Mouse (Mus musculus) embryonic facial prominence, embryonic 14.5 days (tissue): ENCODE data around the gene Capn2. TPM values are rescaled to one million over a fixed set of nuclear protein-coding genes. Genes with fewer than 3 reads are reported as not detected.
A peak's percentile ranks its signal among the peaks of the same experiment; 100 is the strongest.

ENCODE experiments used
- ATAC-seq: fragments of 200-750 bp; cut with Nextera tagmentation; 2 replicates; pipeline ENCODE4 v1.8.0; 2017; ENCODE audit warnings: low read depth, moderate number of reproducible peaks, moderate TSS enrichment
- DNase-seq: peaks from one replicate; pipeline ENCODE4 v3.0.0-alpha.2; 2015; ENCODE audit warnings: low spot score
- H3K27ac ChIP-seq: fragments of 300-500 bp; sonication (generic); replicated peaks from 2 replicates; pipeline ENCODE4 v1.5.1; 2014; ENCODE audit warnings: low read depth, mild to moderate bottlenecking, low read length, moderate library complexity
- H3K27me3 ChIP-seq: fragments of 300-500 bp; sonication (generic); replicated peaks from 2 replicates; pipeline ENCODE4 v1.6.1; 2014; ENCODE audit warnings: low read length; ENCODE audit not compliant: control insufficient read depth, insufficient read depth
- H3K36me3 ChIP-seq: fragments of 300-500 bp; sonication (generic); 2 replicates; pipeline ENCODE4 v1.6.1; 2014; ENCODE audit warnings: low read length, mixed read lengths; ENCODE audit not compliant: control insufficient read depth, insufficient read depth
- H3K4me1 ChIP-seq: fragments of 300-500 bp; sonication (generic); 2 replicates; pipeline ENCODE4 v1.6.1; 2014; ENCODE audit warnings: antibody characterized with exemption, low read length; ENCODE audit not compliant: control insufficient read depth, insufficient read depth
- H3K4me2 ChIP-seq: fragments of 300-500 bp; sonication (generic); 2 replicates; pipeline ENCODE4 v1.6.1; 2014; ENCODE audit warnings: low read depth, mild to moderate bottlenecking, low read length, moderate library complexity, mixed read lengths
- H3K4me3 ChIP-seq: fragments of 300-500 bp; sonication (generic); 2 replicates; pipeline ENCODE4 v1.5.1; 2014; ENCODE audit warnings: low read depth, mild to moderate bottlenecking, low read length
- H3K9ac ChIP-seq: fragments of 300-500 bp; sonication (generic); 2 replicates; pipeline ENCODE4 v1.6.1; 2014; ENCODE audit warnings: low read depth, mild to moderate bottlenecking, low read length, moderate library complexity, mixed read lengths
- H3K9me3 ChIP-seq: fragments of 300-500 bp; sonication (generic); 2 replicates; pipeline ENCODE4 v1.6.1; 2016; ENCODE audit warnings: low read length; ENCODE audit not compliant: control insufficient read depth
- WGBS: fragments of 180-500 bp; shearing (Covaris S2); extraction: QIAGEN DNeasy Blood & Tissue Kit; methylation state at CpG from one replicate; pipeline ENCODE4 v1.1.7; 2014; 5-methylcytosine and 5-hydroxymethylcytosine counted together
- polyA plus RNA-seq: library from polyadenylated mRNA; unstranded; fragments of >200 nt; fragmentation: Nextera tagmentation; extraction: Ambion mirVana; gene quantifications from 2 replicates; pipeline ENCODE4 v1.2.1, GENCODE M21; 2014

Gene Capn2
- polyA plus RNA-seq, result 115 and 117 TPM in 2 replicates

DNA sequence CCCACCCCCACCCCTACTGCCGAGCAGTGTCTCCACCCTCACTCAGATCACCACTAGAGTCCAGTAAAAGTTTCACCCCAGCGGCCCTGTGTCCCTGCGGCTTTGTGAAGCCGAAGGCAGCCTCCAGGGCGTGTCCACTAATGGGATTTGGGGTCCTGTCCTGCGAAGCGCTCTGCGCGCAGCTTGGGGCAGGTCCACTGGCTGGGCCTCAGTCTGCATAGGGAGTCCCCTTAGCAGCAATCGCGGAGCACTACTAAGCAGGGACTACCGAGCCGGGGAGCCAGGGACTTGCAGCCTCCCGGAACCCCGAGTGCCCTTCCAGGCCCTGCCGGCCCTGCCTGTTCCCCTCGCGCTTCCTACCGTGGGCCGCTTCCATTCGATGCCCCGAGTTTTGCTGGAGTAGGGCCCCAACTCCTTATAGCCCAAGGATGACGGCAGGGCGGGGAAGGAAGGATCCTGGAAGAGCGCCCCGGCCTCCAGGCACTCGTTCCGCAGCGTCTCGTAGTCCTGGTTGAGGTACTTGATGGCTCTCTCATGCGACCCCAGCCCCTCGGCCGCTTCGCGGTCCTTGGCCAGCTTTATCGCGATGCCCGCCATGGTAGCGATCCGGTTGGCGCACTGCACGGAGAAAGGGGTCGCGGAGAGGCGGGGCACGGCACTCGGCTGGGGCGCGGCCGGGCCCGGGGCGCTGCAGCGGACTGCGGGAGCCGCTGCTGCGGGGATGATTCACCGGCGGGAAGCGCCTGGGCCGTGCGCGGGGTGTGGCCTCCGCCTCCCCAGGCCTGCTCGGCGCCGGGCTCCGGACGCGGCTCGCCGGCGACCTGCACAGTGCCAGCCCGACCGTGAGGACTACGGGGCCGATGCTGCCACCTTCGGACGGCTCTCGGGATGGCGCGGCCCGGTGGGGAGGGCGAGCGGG lies at the start of gene Capn2:
Capn2 (minus strand) TSS at position 851 of the 919 bp plus-strand sequence.
- Histone ChIP-seq H3K27me3 (no peaks in the 10 kb centered on the region), H3K36me3 (peaks cover 25% of the 10 kb centered on the region), H3K9ac (peak within 1 kb of the TSS; percentile 88), H3K27ac (peak within 1 kb of the TSS; percentile 90), H3K9me3 (no peaks in the 10 kb centered on the region), H3K4me1 (peaks cover 50% of the 10 kb centered on the region), H3K4me3 (peak within 1 kb of the TSS; percentile 67), H3K4me2 (peak within 1 kb of the TSS; percentile 69)
- peak; percentile 90 for ATAC-seq
- WGBS, result under 1% methylated on average over 54 of the region's 84 CpGs
- DNase-seq, result peak; percentile 85

DNA sequence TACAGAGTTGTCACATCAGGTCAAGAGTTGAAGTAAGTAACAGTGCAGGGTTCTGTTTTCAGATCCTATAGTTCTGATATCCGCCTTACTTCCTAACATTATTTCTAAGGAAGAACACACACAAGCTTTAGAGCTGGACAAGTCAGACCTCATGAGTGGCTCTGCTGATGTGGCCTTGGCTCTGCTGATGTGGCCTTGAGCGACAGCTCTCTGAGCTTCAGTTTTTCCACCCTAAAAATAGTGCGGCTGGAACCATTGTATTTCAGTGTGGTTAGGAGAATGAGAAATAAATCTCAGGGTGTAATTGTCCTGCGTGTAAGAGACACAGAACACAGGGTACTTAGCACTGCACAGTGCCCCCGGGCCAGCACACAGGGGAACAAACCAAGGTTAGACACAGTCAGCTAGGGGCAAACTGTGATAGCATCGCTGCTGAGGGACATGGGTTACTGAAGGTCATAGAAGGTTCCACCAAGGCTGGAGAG lies 48.0 kb upstream of the Capn2 start:
- no peak overlapping the region for H3K27ac ChIP-seq
- no peaks in the 10 kb centered on the region for H3K36me3 ChIP-seq
- no peaks in the 10 kb centered on the region for H3K9me3 ChIP-seq
- 82% methylated on average over 6 of the region's 6 CpGs for WGBS
- H3K4me2 ChIP-seq, result no peak overlapping the region
- no peaks in the 10 kb centered on the region for H3K27me3 ChIP-seq
- DNase-seq, result no peak
- 0 out of 2 replicates have a peak, but pooled peaks cover 3% of the 10 kb centered on the region for H3K4me1 ChIP-seq
- no peak overlapping the region for H3K4me3 ChIP-seq
- ATAC-seq, result no peak
- no peak overlapping the region for H3K9ac ChIP-seq

DNA sequence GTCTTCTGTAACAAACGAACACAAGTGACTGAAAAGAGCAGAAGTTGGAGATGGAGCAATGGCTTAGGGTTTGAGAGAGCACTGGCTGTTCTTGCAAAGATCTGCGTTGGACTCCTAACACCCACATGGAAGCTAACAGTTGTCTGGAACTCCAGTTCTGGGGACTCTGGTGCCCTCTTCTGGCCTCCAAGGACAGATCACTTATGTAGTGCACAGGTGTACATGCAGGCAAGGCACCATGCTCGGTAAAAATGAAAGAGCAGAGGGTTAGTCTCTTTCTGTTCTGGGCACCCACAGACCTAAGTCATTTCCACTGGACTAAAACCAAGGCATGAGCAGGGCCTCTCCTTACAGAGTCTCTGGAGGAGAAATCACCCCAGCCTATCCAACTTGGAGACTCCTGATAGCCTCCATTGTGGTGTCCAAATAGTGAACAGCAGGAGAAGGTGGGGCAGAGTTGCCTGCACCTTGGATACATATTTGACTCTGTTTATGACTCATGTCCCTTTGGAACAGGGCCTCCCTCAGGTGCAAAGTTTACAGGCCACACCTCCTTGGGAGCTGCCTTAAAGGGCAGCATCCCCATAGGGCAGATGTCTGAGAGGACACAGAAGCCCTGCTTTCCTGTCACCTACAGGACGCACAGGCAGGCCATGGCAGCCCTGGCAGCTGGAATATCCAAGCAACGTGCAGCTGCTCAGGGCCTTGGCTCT lies 47.2 kb upstream of the Capn2 start, which contains the start of gene Capn8:
Capn8 (plus strand) TSS at position 600 of the 713 bp plus-strand sequence.
- H3K9me3 ChIP-seq, result no peaks in the 10 kb centered on the region
- H3K4me1 ChIP-seq, result 0 out of 2 replicates have a peak, but pooled peaks cover 3% of the 10 kb centered on the region
- no peaks in the 10 kb centered on the region for H3K27me3 ChIP-seq
- no peak within 1 kb of the TSS for H3K9ac ChIP-seq
- DNase-seq (no peak), ATAC-seq (no peak)
- no peak within 1 kb of the TSS for H3K4me3 ChIP-seq
- no peak within 1 kb of the TSS for H3K4me2 ChIP-seq
- H3K27ac ChIP-seq, result no peak within 1 kb of the TSS
- 70% methylated on average over 5 of the region's 5 CpGs for WGBS
- H3K36me3 ChIP-seq, result no peaks in the 10 kb centered on the region

DNA sequence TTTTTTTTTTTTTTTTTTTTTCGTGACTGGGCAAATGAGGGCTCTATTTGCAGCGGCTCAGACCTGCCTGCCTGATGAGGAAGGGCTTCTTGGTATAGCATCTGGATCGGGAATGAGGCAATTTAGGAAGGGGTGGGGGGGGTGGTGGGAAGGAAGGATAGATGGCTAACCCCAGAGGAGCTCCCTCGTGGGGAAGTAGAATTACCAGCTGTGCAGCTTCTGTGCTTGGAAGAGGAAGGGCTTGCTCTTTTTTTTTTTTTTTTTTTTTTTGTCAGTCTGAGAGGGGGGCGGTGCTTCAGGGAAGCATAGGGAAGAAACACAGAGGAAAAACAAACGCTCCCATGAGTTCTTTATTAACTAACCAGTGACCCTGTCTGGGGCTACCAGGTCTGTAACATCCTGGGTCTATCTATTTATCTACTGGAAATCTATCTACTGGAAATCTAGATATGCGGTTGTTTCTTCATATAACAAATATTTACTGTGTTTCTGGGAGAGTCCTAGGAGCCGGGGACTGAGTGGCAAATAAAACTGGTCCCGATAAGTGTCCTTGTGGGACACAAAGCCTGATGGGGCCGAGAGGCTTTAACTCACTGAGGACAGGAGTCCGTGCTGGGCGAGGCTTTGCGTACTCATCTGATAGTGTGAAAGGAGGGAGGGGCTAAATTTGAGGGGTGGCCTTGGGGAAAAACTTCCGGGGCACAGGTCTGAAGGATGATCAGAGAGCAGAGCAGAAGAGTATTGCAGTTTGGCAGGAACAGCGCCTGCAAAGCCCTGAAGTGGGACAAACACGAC lies 45.4 kb upstream of the Capn2 start:
- Histone ChIP-seq H3K4me3 (no peak overlapping the region), H3K36me3 (no peaks in the 10 kb centered on the region), H3K9me3 (no peaks in the 10 kb centered on the region), H3K27me3 (no peaks in the 10 kb centered on the region), H3K27ac (no peak overlapping the region), H3K9ac (no peak overlapping the region), H3K4me2 (0 out of 2 replicates have a peak overlapping the region, but pooled peaks have one; percentile 6), H3K4me1 (0 out of 2 replicates have a peak, but pooled peaks cover 3% of the 10 kb centered on the region)
- 36% methylated on average over 16 of the region's 16 CpGs for WGBS
- peak; percentile 86 for DNase-seq
- peak; percentile 34 for ATAC-seq

DNA sequence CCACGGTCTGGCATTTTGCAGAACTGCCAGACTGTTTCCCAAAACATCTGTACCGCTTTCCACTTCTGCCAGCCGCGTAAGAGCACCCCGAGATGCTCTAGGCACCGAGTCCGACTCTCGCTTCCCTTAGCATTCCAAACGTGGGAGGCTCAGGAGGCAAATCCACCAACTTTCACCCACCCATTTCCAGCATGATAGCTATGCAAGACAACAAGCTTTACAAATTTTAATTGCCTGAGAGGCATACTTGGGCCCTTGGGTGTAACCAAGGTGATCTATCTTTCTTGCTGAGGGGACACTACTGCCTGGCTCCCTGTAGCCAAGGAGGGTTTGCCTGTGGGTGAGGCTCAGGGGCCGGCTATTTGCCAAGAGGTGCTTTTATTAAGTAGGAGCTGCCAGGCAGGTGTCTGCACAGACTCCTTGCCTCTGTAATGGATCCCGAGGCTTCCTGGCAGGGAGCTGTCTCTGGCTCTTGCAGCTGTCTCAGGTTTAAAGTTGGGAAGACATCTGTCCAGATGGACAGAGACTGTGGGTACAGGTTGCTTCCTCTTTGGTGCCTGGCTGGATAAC lies 44.6 kb upstream of the Capn2 start:
- Histone ChIP-seq H3K27me3 (no peaks in the 10 kb centered on the region), H3K9ac (no peak overlapping the region), H3K36me3 (no peaks in the 10 kb centered on the region), H3K4me3 (no peak overlapping the region), H3K4me2 (0 out of 2 replicates have a peak overlapping the region, but pooled peaks have one; percentile 6), H3K4me1 (0 out of 2 replicates have a peak, but pooled peaks cover 3% of the 10 kb centered on the region), H3K9me3 (no peaks in the 10 kb centered on the region), H3K27ac (no peak overlapping the region)
- DNase-seq, result peak; percentile 44
- 0 out of 2 replicates have a peak, but pooled peaks have one; percentile 5 for ATAC-seq
- WGBS, result 52% methylated on average over 11 of the region's 11 CpGs

DNA sequence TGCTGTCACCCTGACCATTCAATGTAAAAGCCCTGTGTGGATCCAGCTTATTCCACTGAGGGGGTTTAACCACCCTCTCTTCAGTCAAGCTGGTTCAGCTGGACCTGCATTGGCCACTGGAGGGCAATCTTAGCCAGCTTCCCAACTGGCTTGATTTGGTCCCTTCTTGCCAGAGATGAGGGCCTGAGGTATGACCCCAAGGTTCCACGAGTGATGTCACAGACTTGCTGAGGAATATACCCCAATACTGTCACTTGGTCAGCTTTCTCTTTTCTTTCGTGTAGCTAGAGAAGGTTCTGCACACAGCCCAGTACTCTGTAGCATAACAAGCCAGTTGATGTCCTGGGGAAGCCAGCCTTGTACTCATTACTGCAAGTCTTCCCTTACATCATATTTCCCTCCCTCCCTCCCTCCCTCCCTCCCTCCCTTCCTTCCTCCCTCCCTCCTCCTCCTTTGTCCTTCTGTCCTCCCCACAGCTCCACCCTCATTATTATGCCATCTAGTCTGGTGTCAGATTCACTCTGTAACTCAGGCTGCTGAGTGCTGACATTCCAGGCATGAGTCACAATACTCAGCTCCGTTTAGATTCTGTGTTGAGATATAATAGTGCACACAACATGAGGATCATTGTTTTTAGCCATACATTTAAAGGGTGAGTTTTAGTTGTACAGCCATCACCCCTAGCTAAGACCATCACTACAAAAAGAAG lies 43.1 kb upstream of the Capn2 start:
- no peak overlapping the region for H3K27ac ChIP-seq
- no peak overlapping the region for H3K4me3 ChIP-seq
- DNase-seq, result peak; percentile 63
- no peak overlapping the region for H3K4me2 ChIP-seq
- 0 out of 2 replicates have a peak, but pooled peaks cover 3% of the 10 kb centered on the region for H3K4me1 ChIP-seq
- H3K9me3 ChIP-seq, result no peaks in the 10 kb centered on the region
- no peaks in the 10 kb centered on the region for H3K27me3 ChIP-seq
- H3K36me3 ChIP-seq, result no peaks in the 10 kb centered on the region
- 29% methylated on average over 3 of the region's 3 CpGs for WGBS
- peak; percentile 62 for ATAC-seq
- H3K9ac ChIP-seq, result no peak overlapping the region

DNA sequence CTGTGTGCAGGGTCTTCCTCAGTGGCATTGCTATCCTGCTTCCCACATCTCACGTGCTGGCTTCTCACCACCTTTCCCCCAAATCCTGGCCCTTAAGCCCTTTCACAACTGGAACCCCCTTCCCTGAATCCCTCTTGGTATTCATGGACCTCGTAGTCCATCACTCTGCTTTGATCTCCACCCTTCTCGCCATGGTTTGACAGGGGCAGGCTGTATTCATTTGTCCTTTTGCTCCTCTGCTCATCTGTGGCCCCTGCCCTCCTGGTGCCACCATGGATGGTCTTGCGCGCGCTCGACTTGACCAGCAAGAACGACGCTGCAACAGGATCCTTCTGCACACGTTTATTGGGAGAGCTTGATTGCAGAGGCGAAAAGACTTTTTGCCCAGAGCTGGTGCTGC lies 42.1 kb upstream of the Capn2 start:
- Histone ChIP-seq H3K9me3 (no peaks in the 10 kb centered on the region), H3K4me2 (no peak overlapping the region), H3K27me3 (no peaks in the 10 kb centered on the region), H3K27ac (no peak overlapping the region), H3K9ac (no peak overlapping the region), H3K4me3 (no peak overlapping the region), H3K4me1 (0 out of 2 replicates have a peak, but pooled peaks cover 3% of the 10 kb centered on the region), H3K36me3 (no peaks in the 10 kb centered on the region)
- no peak for DNase-seq
- no peak for ATAC-seq
- 86% methylated on average over 10 of the region's 11 CpGs for WGBS
